Mouse (Mus musculus): ENCODE data around the gene Ppm1h. TPM values are rescaled to one million over a fixed set of nuclear protein-coding genes. Genes with fewer than 3 reads are reported as not detected.
A peak's percentile ranks its signal among the peaks of the same experiment; 100 is the strongest.

Ppm1h gene
- total and polyA plus RNA-seq, 3 experiments, result 1.2 to 1.3 (median 1.3) TPM

DNA sequence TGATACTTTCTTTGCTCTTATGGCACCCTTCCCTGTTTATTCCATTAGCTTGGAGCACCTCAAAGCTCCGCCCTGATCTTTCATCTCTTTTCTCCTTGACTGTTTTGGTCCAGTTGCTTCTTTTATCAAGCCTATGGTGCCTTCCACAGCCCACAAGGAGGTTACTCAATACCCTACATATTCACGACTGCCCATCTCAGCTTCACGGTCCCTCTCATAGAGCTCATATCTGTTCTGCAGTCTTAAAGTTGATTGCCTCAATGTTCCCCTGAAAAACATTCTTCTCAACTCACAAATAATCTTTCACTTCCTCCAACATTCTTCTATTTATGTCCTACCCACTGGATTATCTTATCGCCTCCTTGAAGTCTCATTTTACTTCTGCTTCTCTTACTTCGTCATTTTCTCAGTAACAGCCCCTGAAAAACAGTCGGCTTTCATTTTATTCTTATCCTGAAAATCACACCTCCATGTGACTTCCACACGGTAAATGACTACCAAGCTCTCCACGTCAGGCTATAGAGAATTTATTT lies 37.2 kb upstream of the Ppm1h start:
- dilution Hi-C loops (cut with MboI; ENCODE audit: extremely low pct_ligation_motif_present, extremely low pct_unique_long_range_greater_than_20kb, low sequenced_read_pairs) (no loop called here), in situ Hi-C loops (cut with MboI; ENCODE audit: low pct_ligation_motif_present, low pct_unique_long_range_greater_than_20kb, low sequenced_read_pairs) (no loop called here)
- Histone ChIP-seq H3K36me3 (replicated peaks in 1 of 2; ENCODE audit: control insufficient read depth in 1 of 2, insufficient read depth in 1 of 2, low read length in 1 of 2) (no peaks in the 10 kb centered on the region), H3K27me3 (replicated peaks) (no peaks in the 10 kb centered on the region), H3K79me2 (replicated peaks; ENCODE audit: control insufficient read depth, extremely low read depth, insufficient read depth, poor library complexity, severe bottlenecking) (no peaks in the 10 kb centered on the region), H3K4me2 (ENCODE audit: insufficient read depth, low read depth, poor library complexity, severe bottlenecking) (no peak overlapping the region; the same call in 1 of the 2 replicates), H3K9me3 (replicated peaks; ENCODE audit: low read length) (no peaks in the 10 kb centered on the region), H3K9ac (ENCODE audit: insufficient read depth, low read depth) (no peak overlapping the region), H3K4me1 (ENCODE audit: control insufficient read depth in 1 of 2, insufficient read depth in 2 of 2) (peaks cover 0 to 5% of the 10 kb centered on the region in 2 experiments; a peak in 2 of 4 replicates), H3K27ac (ENCODE audit: insufficient read depth, low read depth) (no peak overlapping the region), H3K4me3 (replicated peaks in 1 of 3; ENCODE audit: low read depth in 2 of 3, low read length in 2 of 3, poor library complexity in 1 of 3) (no peak overlapping the region)
- no peak for TF ChIP-seq RAD21 (IDR thresholded peaks at IDR 0.05; ENCODE audit: low read depth, low read length)
- no peak for TF ChIP-seq NRF1 (IDR thresholded peaks at IDR 0.05; ENCODE audit: low read depth, low read length)
- TF ChIP-seq E2F4 (IDR thresholded peaks at IDR 0.05; ENCODE audit: insufficient replicate concordance, low read depth, low read length), result no peak
- no peak for TF ChIP-seq IRF4 (IDR thresholded peaks at IDR 0.05; ENCODE audit: low read depth, low read length)
- no peak for TF ChIP-seq UBTF (IDR thresholded peaks at IDR 0.05; ENCODE audit: low read depth, low read length)
- no peak for TF ChIP-seq CHD1 (IDR thresholded peaks at IDR 0.05; ENCODE audit: low read depth, low read length)
- TF ChIP-seq MXI1 (IDR thresholded peaks at IDR 0.05; ENCODE audit: low read depth, low read length), result no peak
- TF ChIP-seq MAFK (IDR thresholded peaks at IDR 0.05; ENCODE audit: insufficient replicate concordance, low read length), result no peak
- no peak for TF ChIP-seq JUND (conservative IDR thresholded peaks at IDR 0.05; ENCODE audit: low read depth, low read length)
- TF ChIP-seq ZKSCAN1 (IDR thresholded peaks at IDR 0.05; ENCODE audit: borderline replicate concordance, low read depth, low read length), result no peak
- DNase-seq (ENCODE audit: extremely low read depth), result no peak

DNA sequence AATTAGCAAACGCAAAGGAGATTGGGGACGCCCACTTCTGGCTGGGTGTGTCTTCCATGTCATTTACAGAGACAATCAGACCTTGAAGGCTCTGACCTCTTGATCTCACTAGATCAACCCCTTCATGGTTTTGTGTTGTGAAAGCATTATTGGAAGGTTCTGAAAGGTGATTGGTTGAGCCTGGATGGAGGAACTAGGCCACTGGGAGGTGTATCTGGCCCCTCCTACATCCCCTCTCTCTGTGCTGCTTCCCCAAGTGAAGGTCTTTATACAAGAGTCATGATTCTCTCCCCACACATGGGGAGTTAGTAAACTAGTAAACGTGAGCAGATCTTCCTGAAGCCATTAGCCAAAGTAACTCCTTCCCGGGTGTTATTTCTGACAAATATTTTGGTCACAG lies 36.4 kb upstream of the Ppm1h start:
- Histone ChIP-seq H3K27me3 (replicated peaks) (no peaks in the 10 kb centered on the region), H3K9ac (ENCODE audit: insufficient read depth, low read depth) (no peak overlapping the region), H3K27ac (ENCODE audit: insufficient read depth, low read depth) (no peak overlapping the region), H3K4me1 (ENCODE audit: control insufficient read depth in 1 of 2, insufficient read depth in 2 of 2) (peaks cover 0 to 5% of the 10 kb centered on the region in 2 experiments; a peak in 2 of 4 replicates), H3K79me2 (replicated peaks; ENCODE audit: control insufficient read depth, extremely low read depth, insufficient read depth, poor library complexity, severe bottlenecking) (no peaks in the 10 kb centered on the region), H3K36me3 (replicated peaks in 1 of 2; ENCODE audit: control insufficient read depth in 1 of 2, insufficient read depth in 1 of 2, low read length in 1 of 2) (no peaks in the 10 kb centered on the region), H3K9me3 (replicated peaks; ENCODE audit: low read length) (no peaks in the 10 kb centered on the region), H3K4me3 (replicated peaks in 1 of 3; ENCODE audit: low read depth in 2 of 3, low read length in 2 of 3, poor library complexity in 1 of 3) (no peak overlapping the region), H3K4me2 (ENCODE audit: insufficient read depth, low read depth, poor library complexity, severe bottlenecking) (no peak overlapping the region)
- no peak for TF ChIP-seq KAT2A (IDR thresholded peaks at IDR 0.05; ENCODE audit: insufficient replicate concordance, low read length)
- TF ChIP-seq HCFC1 (IDR thresholded peaks at IDR 0.05; ENCODE audit: low read depth, low read length), result no peak
- peak; percentile 4 for DNase-seq (ENCODE audit: extremely low read depth)
- dilution Hi-C loops (cut with MboI; ENCODE audit: extremely low pct_ligation_motif_present, extremely low pct_unique_long_range_greater_than_20kb, low sequenced_read_pairs), result no loop called here
- in situ Hi-C loops (cut with MboI; ENCODE audit: low pct_ligation_motif_present, low pct_unique_long_range_greater_than_20kb, low sequenced_read_pairs), result no loop called here

DNA sequence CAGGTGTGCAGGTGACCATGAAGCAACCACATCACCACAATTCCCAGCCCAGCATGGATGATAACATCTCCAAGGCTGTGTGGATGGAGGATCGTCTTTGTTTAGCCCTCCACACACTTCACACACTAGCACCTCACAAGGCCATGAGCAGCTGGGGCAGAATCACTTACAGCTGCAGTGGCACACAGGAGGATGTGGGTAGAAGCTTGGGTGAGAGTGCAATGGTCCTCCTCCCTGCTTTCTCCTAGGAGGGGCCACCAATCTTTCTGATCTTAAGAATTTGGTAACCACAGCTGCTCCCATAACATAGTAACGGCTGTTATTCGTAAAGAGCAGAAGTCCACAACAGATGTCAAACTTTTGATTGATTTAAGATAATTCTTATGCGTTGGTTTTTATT lies 26.6 kb upstream of the Ppm1h start:
- dilution Hi-C loops (cut with MboI; ENCODE audit: extremely low pct_ligation_motif_present, extremely low pct_unique_long_range_greater_than_20kb, low sequenced_read_pairs) (no loop called here), in situ Hi-C loops (cut with MboI; ENCODE audit: low pct_ligation_motif_present, low pct_unique_long_range_greater_than_20kb, low sequenced_read_pairs) (no loop called here)
- no peak for DNase-seq (ENCODE audit: extremely low read depth)
- Histone ChIP-seq H3K27ac (ENCODE audit: insufficient read depth, low read depth) (no peak overlapping the region), H3K4me2 (ENCODE audit: insufficient read depth, low read depth, poor library complexity, severe bottlenecking) (no peak overlapping the region), H3K4me3 (replicated peaks in 1 of 3; ENCODE audit: low read depth in 2 of 3, low read length in 2 of 3, poor library complexity in 1 of 3) (no peak overlapping the region), H3K36me3 (replicated peaks in 1 of 2; ENCODE audit: control insufficient read depth in 1 of 2, insufficient read depth in 1 of 2, low read length in 1 of 2) (no peaks in the 10 kb centered on the region), H3K9ac (ENCODE audit: insufficient read depth, low read depth) (no peak overlapping the region), H3K27me3 (replicated peaks) (no peaks in the 10 kb centered on the region), H3K9me3 (replicated peaks; ENCODE audit: low read length) (no peaks in the 10 kb centered on the region), H3K4me1 (ENCODE audit: control insufficient read depth in 1 of 2, insufficient read depth in 2 of 2) (no peaks in the 10 kb centered on the region), H3K79me2 (replicated peaks; ENCODE audit: control insufficient read depth, extremely low read depth, insufficient read depth, poor library complexity, severe bottlenecking) (no peaks in the 10 kb centered on the region)
- no peak for TF ChIP-seq NELFE (IDR thresholded peaks at IDR 0.05; ENCODE audit: low read depth, low read length)
- TF ChIP-seq ZNF384 (IDR thresholded peaks at IDR 0.05; ENCODE audit: low read depth, low read length), result no peak
- no peak for TF ChIP-seq MYC (IDR thresholded peaks at IDR 0.05; ENCODE audit: low read depth, low read length)
- no peak for TF ChIP-seq JUND (conservative IDR thresholded peaks at IDR 0.05; ENCODE audit: low read depth, low read length)
- no peak for TF ChIP-seq POLR2AphosphoS2 (IDR thresholded peaks at IDR 0.05; ENCODE audit: low read depth, low read length)
- no peak for TF ChIP-seq ETS1 (conservative IDR thresholded peaks at IDR 0.05; ENCODE audit: low read depth, low read length)
- no peak for TF ChIP-seq ELF1 (IDR thresholded peaks at IDR 0.05; ENCODE audit: low read depth, low read length)
- TF ChIP-seq USF2 (conservative IDR thresholded peaks at IDR 0.05; ENCODE audit: low read depth, low read length), result no peak
- no peak for TF ChIP-seq MEF2A (IDR thresholded peaks at IDR 0.05; ENCODE audit: borderline replicate concordance, low read depth, low read length)
